Mouse (Mus musculus) layer of hippocampus, adult 18-20 months (tissue): ENCODE measurements around the gene C130032M10Rik. TPM values are rescaled to one million over a fixed set of nuclear protein-coding genes. Genes with fewer than 3 reads are reported as not detected.

Experiments
- DNase-seq, 2 experiments: peaks; one replicate each; pipeline ENCODE4 v3.0.0; 2022; ENCODE audit warnings: low spot score in 2 of 2
- total RNA-seq, 2 experiments: library from RNA; stranded (reverse); gene quantifications; 2 replicates each; pipeline ENCODE4 v1.2.3; 2021

C130032M10Rik gene
- total RNA-seq, 2 experiments from 2014 or later = not detected

- DNase-seq = no peak
Observed at GRCm38 (mm10) chr9:114546765-114547164, 31.3 kb downstream of the C130032M10Rik start.

- DNase-seq = no peak
Observed at GRCm38 (mm10) chr9:114547643-114548077, 32.2 kb downstream of the C130032M10Rik start.

- DNase-seq = no peak
Observed at GRCm38 (mm10) chr9:114548496-114548895, 33.0 kb downstream of the C130032M10Rik start.

- DNase-seq = no peak
Observed at GRCm38 (mm10) chr9:114549117-114549516, 33.6 kb downstream of the C130032M10Rik start.

GRCm38 (mm10) chr9:114550033-114550432, 34.5 kb downstream of the C130032M10Rik start:
- DNase-seq = no peak

- DNase-seq = no peak
Observed at GRCm38 (mm10) chr9:114553828-114554227, 38.3 kb downstream of the C130032M10Rik start.

- DNase-seq = no peak
Observed at GRCm38 (mm10) chr9:114554355-114554979, 39.0 kb downstream of the C130032M10Rik start.

GRCm38 (mm10) chr9:114556276-114556855, 40.9 kb downstream of the C130032M10Rik start:
- no peak for DNase-seq

GRCm38 (mm10) chr9:114557086-114557485, 41.6 kb downstream of the C130032M10Rik start:
- DNase-seq = no peak

- DNase-seq = no peak
Observed at GRCm38 (mm10) chr9:114560141-114560540, 44.6 kb downstream of the C130032M10Rik start.

GRCm38 (mm10) chr9:114560771-114561670, 45.5 kb downstream of the C130032M10Rik start:
- no peak for DNase-seq

GRCm38 (mm10) chr9:114561671-114561971, 46.1 kb downstream of the C130032M10Rik start:
- no peak for DNase-seq

- DNase-seq = no peak
Observed at GRCm38 (mm10) chr9:114562031-114562918, 46.8 kb downstream of the C130032M10Rik start.

GRCm38 (mm10) chr9:114562919-114563751, 47.6 kb downstream of the C130032M10Rik start:
- DNase-seq = peak in 1 of 2 experiments; percentile 35

GRCm38 (mm10) chr9:114563761-114564606, 48.5 kb downstream of the C130032M10Rik start, which contains the start of gene Trim71:
Gene Trim71, minus strand, starts transcription at chr9:114564369.
- DNase-seq = peak in 1 of 2 experiments; percentile 50

- no peak for DNase-seq
Observed at GRCm38 (mm10) chr9:114564667-114565066, 49.2 kb downstream of the C130032M10Rik start.
